ENCODE assay signal across 9 mouse cellular contexts in genomic region chr4:82266066-82266619, GRCm38 (mm10).
DNase-seq lines count a peak whose midpoint lies in the region; ATAC-seq and TF ChIP-seq lines count a peak whose summit lies in the region.
"Had no signal": no experiment of that assay in that cellular context is flagged by ENCODE, and none has a peak within 500 bp of the region (broad histone marks: within the 10 kb centered on the region; RNA-seq: fewer than 3 reads in every experiment).

No protein-coding gene starts in this region.

- ATAC-seq in intestine, embryonic 14.5 days (replicated peaks; ENCODE audit: low FRiP score, low TSS enrichment, low read depth): no peak
- no peak for ATAC-seq in intestine, postnatal 0 days

- no peak overlapping the region for H3K9ac ChIP-seq in intestine, embryonic 14.5 days (ENCODE audit: low read length)
- H3K9ac ChIP-seq in intestine, postnatal 0 days (ENCODE audit: low read depth, low read length): no peak overlapping the region

- DNase-seq in intestine, embryonic 14.5 days (ENCODE audit: low spot score): no peak
- peak; percentile 27 for DNase-seq in lung, postnatal 10 days
- no peak for DNase-seq in lung, postnatal 36 days
- peak; percentile 19 for DNase-seq in heart, postnatal 4 days
- DNase-seq in thymus, postnatal 0 days (ENCODE audit: low spot score): no peak
- no peak for DNase-seq in ovary, postnatal 14 days (ENCODE audit: low spot score)
- DNase-seq: cerebellum, adult 2 months; thymus, postnatal 4 days had no signal

- no peak for TF ChIP-seq CTCF in intestine, postnatal 0 days (IDR thresholded peaks at IDR 0.05; ENCODE audit: low read depth)

- no peaks in the 10 kb centered on the region for H3K27me3 ChIP-seq in intestine, embryonic 14.5 days (replicated peaks; ENCODE audit: control insufficient read depth, insufficient read depth, low read length)
- no peaks in the 10 kb centered on the region for H3K27me3 ChIP-seq in intestine, postnatal 0 days (replicated peaks; ENCODE audit: control insufficient read depth, insufficient read depth, low read length)

- no peaks in the 10 kb centered on the region for H3K9me3 ChIP-seq in intestine, embryonic 14.5 days (ENCODE audit: control insufficient read depth, low read length)
- H3K9me3 ChIP-seq in intestine, postnatal 0 days (ENCODE audit: control insufficient read depth): no peaks in the 10 kb centered on the region

- H3K4me3 ChIP-seq in intestine, embryonic 14.5 days (ENCODE audit: low read depth, low read length): no peak overlapping the region
- H3K4me3 ChIP-seq in intestine, postnatal 0 days (ENCODE audit: low read depth, low read length): no peak overlapping the region

- H3K4me1 ChIP-seq in intestine, embryonic 14.5 days (replicated peaks; ENCODE audit: control insufficient read depth, insufficient read depth, low read length): peaks cover 24% of the 10 kb centered on the region
- H3K4me1 ChIP-seq in intestine, postnatal 0 days (replicated peaks; ENCODE audit: control insufficient read depth, insufficient read depth, low read length): no peaks in the 10 kb centered on the region

- H3K4me2 ChIP-seq in intestine, embryonic 14.5 days (ENCODE audit: low read length): no peak overlapping the region; the same call in 1 of the 2 replicates
- H3K4me2 ChIP-seq in intestine, postnatal 0 days (replicated peaks; ENCODE audit: low read depth): no peak overlapping the region

- whole genome bisulfite sequencing in intestine, embryonic 14.5 days: 17% methylated on average over 4 of the region's 4 CpGs
- WGBS in intestine, postnatal 0 days: 33% methylated on average over 4 of the region's 4 CpGs

- H3K36me3 ChIP-seq in intestine, embryonic 14.5 days (ENCODE audit: control insufficient read depth, insufficient read depth, low read length): no peaks in the 10 kb centered on the region
- H3K36me3 ChIP-seq in intestine, postnatal 0 days (ENCODE audit: control insufficient read depth, insufficient read depth): no peaks in the 10 kb centered on the region

- peak overlapping the region; percentile 68; the same call in 1 of the 2 replicates for H3K27ac ChIP-seq in intestine, embryonic 14.5 days (ENCODE audit: low read depth)
- H3K27ac ChIP-seq in intestine, postnatal 0 days (ENCODE audit: low read depth, low read length): no peak overlapping the region

Comparison
In these comparisons a context has a peak if more than half of its experiments do, and no peak if none do; other contexts are left out.
1. DNase-seq: peak in lung, postnatal 10 days (single experiment) and heart, postnatal 4 days (single experiment); none in intestine, embryonic 14.5 days (single experiment), lung, postnatal 36 days (single experiment), thymus, postnatal 0 days (single experiment) and ovary, postnatal 14 days (single experiment).